Mouse (Mus musculus) kidney, adult 2 months (tissue): ENCODE data around the gene Iscu. TPM values are rescaled to one million over a fixed set of nuclear protein-coding genes. Genes with fewer than 3 reads are reported as not detected.
A peak's percentile ranks its signal among the peaks of the same experiment; 100 is the strongest.

ENCODE experiments used
- DNase-seq: peaks from one replicate; pipeline ENCODE4 v3.0.0; 2021
- H3K27ac ChIP-seq: fragments of 200-500 bp; 2 replicates; pipeline ENCODE4 v1.5.1; 2012; ENCODE audit warnings: low read depth, low read length, control low read depth, inconsistent platforms; ENCODE audit not compliant: insufficient read depth
- H3K27me3 ChIP-seq: fragments of 200-500 bp; replicated peaks from 2 replicates; pipeline ENCODE4 v1.6.1; 2012; ENCODE audit warnings: mild to moderate bottlenecking, moderate library complexity, low read length, inconsistent platforms; ENCODE audit not compliant: control insufficient read depth, insufficient read depth
- H3K36me3 ChIP-seq: fragments of 200-500 bp; 2 replicates; pipeline ENCODE4 v1.6.1; 2012; ENCODE audit warnings: mild to moderate bottlenecking, moderate library complexity, low read length, inconsistent platforms; ENCODE audit not compliant: control insufficient read depth, insufficient read depth
- H3K4me1 ChIP-seq: fragments of 200-500 bp; 2 replicates; pipeline ENCODE4 v1.6.1; 2011; ENCODE audit warnings: low read length; ENCODE audit not compliant: control insufficient read depth, insufficient read depth
- H3K4me3 ChIP-seq: fragments of 200-500 bp; 2 replicates; pipeline ENCODE4 v1.5.1; 2011; ENCODE audit warnings: mild to moderate bottlenecking, low read depth, low read length, control low read depth; ENCODE audit not compliant: insufficient read depth
- CTCF ChIP-seq: fragments of 200-500 bp; conservative IDR thresholded peaks from 2 replicates; pipeline ENCODE4 v1.5.1; 2011; ENCODE audit warnings: low read depth, mild to moderate bottlenecking, control low read depth, low read length, moderate library complexity, mixed read lengths; ENCODE audit not compliant: insufficient read depth, insufficient read length
- POLR2A ChIP-seq: fragments of 200-500 bp; IDR thresholded peaks from one replicate; pipeline ENCODE4 v1.6.1; 2011; ENCODE audit warnings: low read depth, low read length, control low read depth
- WGBS: fragments of 180-500 bp; shearing (Covaris S2); methylation state at CpG from one replicate; pipeline ENCODE4 v1.1.7; 2018; 5-methylcytosine and 5-hydroxymethylcytosine counted together
- polyA plus RNA-seq: library from polyadenylated mRNA; depleted of rRNA; stranded (reverse); fragments of >200 nt; gene quantifications from 2 replicates; pipeline ENCODE4 v1.2.3, GENCODE M21; 2012

Gene Iscu
- polyA plus RNA-seq, 1 experiment, result 370 TPM

GRCm38 (mm10) chr5:113788645-113789044, 16.1 kb downstream of the Iscu start:
- Histone ChIP-seq H3K27me3 (no peaks in the 10 kb centered on the region), H3K36me3 (no peaks in the 10 kb centered on the region), H3K4me1 (0 out of 2 replicates have a peak, but pooled peaks cover 3% of the 10 kb centered on the region), H3K4me3 (no peak overlapping the region), H3K27ac (0 out of 2 replicates have a peak overlapping the region, but pooled peaks have one; percentile 19)
- peak; percentile 44 for DNase-seq
- WGBS, result 42% methylated on average over 6 of the region's 6 CpGs
- TF ChIP-seq CTCF (no peak), POLR2A (no peak)

- Histone ChIP-seq H3K27me3 (no peaks in the 10 kb centered on the region), H3K36me3 (no peaks in the 10 kb centered on the region), H3K27ac (0 out of 2 replicates have a peak overlapping the region, but pooled peaks have one; percentile 19), H3K4me1 (0 out of 2 replicates have a peak, but pooled peaks cover 3% of the 10 kb centered on the region), H3K4me3 (no peak overlapping the region)
- no peak for TF ChIP-seq CTCF
- 45% methylated on average over 7 of the region's 7 CpGs for WGBS
- DNase-seq, result peak; percentile 72
These were observed 16.7 kb downstream of the Iscu start for GRCm38 (mm10) chr5:113789075-113789788.

DNA sequence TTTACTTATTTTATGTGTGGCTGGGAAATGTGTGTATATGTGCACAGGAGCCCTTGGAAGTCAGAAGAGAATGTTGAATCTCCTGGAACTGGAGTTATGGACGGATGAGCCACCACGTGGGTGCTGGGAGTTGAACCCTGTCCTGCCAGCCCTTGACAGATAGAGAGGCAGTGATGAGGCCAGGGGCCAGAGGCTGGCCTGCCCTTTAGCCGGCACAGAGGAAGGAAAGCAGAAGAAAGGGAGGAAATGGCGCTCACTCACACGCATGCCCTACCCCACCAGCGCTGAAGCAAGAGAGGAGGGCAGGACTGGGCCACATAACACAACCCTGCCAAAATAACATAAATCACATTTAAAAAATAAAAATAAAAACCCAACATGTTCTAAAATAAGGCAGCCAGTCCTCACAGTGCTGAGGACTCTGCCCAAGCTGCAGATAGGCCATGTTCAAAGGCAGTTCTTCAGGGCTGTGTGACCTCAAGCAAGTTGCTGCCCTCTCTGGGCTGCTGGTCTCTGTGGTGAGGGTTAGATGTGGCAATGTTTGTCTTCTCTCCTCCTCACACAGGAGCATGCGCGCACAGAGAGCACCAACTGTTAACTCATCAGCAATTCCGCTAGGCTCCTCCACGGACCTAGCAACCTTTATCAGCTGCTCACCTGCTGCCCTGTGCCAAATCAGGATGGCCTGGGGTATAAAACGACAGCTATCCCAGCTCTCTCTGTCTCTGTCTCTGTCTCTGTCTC, 18.1 kb downstream of the Iscu start:
- Histone ChIP-seq H3K4me3 (no peak overlapping the region), H3K4me1 (0 out of 2 replicates have a peak, but pooled peaks cover 3% of the 10 kb centered on the region), H3K27me3 (no peaks in the 10 kb centered on the region), H3K36me3 (no peaks in the 10 kb centered on the region), H3K27ac (peak overlapping the region; percentile 14; the same call in 1 of the 2 replicates)
- WGBS, result 32% methylated on average over 11 of the region's 11 CpGs
- TF ChIP-seq CTCF (no peak), POLR2A (no peak)
- DNase-seq, result peak; percentile 75

- DNase-seq, result peak; percentile 49
- 0 out of 2 replicates have a peak, but pooled peaks cover 3% of the 10 kb centered on the region for H3K4me1 ChIP-seq
- 62% methylated on average over 16 of the region's 16 CpGs for WGBS
- TF ChIP-seq CTCF, result no peak
- no peaks in the 10 kb centered on the region for H3K36me3 ChIP-seq
- no peak overlapping the region for H3K4me3 ChIP-seq
- no peaks in the 10 kb centered on the region for H3K27me3 ChIP-seq
- H3K27ac ChIP-seq, result no peak overlapping the region
These were observed 18.9 kb downstream of the Iscu start for GRCm38 (mm10) chr5:113791197-113792095.

DNA sequence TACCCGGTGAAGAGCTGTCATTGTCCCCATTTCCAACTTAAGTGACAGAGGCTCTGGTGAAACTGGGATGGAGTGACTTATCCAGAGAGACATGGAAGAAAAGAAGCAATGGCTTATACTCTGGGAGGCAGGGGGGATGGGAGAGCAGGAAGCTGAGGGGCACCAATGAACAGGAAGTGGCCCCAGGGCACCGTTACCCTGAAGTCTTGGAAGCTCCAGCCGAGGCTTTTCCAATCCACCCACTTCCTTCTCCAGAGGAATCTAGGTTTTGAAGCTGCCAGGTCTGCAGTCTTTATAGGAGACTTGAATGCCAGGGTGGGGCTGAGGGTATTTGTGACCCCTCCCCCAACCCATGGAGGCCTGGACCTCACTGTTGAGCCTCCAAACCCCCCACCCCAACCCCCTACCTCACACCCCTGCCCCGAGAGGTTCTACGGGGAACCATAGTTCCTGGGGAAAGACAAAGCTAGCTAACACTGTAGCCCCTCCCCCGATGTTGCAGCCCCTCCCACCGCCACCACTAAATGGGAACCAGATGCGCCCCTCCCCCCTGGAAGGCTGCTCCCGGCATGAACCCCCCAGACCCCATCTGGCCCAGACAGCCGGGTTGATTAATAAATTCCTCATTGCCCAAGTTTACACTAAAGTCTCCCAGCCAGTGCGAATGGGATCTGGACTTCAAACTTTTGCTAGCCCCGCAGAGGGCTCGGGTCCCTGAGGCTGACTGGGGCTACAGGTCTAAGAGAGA, 24.0 kb downstream of the Iscu start:
- Histone ChIP-seq H3K4me1 (no peaks in the 10 kb centered on the region), H3K27ac (no peak overlapping the region), H3K27me3 (no peaks in the 10 kb centered on the region), H3K4me3 (no peak overlapping the region), H3K36me3 (no peaks in the 10 kb centered on the region)
- no peak for DNase-seq
- WGBS, result 10% methylated on average over 13 of the region's 13 CpGs
- TF ChIP-seq POLR2A (no peak), CTCF (no peak)

- Histone ChIP-seq H3K36me3 (no peaks in the 10 kb centered on the region), H3K27ac (no peak overlapping the region), H3K4me3 (no peak overlapping the region; the same call in 1 of the 2 replicates), H3K4me1 (no peaks in the 10 kb centered on the region), H3K27me3 (no peaks in the 10 kb centered on the region)
- WGBS, result 22% methylated on average over 19 of the region's 19 CpGs
- TF ChIP-seq CTCF (no peak), POLR2A (no peak)
- DNase-seq, result no peak
These were observed 24.8 kb downstream of the Iscu start for GRCm38 (mm10) chr5:113797149-113797882.
